Mouse (Mus musculus) embryo, embryonic 10.5 days (tissue): ENCODE measurements around the gene Cyp24a1.

Source experiments
- DNase-seq: peaks from one replicate; pipeline ENCODE4 v3.0.0-alpha.2; 2015; ENCODE audit warnings: low spot score

The Cyp24a1 gene

DNA sequence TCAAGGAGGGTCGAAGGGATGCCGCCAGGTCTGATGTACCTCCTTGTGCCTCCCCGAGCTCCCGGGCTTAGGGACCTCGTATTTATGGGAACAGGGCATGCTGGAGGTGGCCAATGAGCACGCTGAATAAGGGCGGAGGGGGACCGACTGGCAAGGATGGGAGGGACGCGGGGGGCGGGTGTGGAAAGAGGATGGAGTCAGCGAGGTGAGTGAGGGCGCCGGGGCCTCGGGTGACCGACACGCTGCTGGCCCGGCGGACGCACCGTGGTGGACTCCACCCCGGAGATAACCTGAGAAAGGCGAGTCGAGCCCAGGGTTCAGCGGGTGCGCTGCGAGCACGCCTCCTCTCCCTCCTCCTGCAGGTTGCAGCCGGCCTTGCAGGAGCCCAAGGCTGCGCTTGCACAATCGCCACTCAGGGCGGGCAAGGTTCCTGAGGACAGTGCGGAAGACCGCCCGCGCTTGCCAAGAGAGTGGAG is at the start of gene Cyp24a1:
Cyp24a1 (minus strand) TSS at position 55 of the 476 bp plus-strand sequence.
- DNase-seq = peak; percentile 76

DNA sequence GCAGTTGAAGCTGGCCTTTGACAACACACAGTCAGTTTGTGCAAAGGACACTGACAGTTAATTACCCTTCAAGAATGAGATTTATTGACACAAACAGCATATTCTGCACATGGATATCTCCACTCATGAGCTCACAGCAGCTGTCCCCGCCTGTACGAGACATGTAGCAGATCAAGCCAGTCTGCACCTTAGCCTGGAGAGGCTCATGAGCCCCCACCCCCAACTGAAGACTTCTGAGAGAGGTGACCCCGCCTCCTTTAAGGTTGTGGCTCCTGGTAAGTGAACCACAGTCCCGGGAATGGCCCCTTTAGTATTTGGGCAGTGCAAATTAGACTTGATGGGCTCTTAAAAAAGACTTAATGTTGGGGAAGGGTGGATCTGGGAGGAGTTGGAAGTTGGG is 48.8 kb upstream of the Cyp24a1 start:
- DNase-seq = no peak

DNA sequence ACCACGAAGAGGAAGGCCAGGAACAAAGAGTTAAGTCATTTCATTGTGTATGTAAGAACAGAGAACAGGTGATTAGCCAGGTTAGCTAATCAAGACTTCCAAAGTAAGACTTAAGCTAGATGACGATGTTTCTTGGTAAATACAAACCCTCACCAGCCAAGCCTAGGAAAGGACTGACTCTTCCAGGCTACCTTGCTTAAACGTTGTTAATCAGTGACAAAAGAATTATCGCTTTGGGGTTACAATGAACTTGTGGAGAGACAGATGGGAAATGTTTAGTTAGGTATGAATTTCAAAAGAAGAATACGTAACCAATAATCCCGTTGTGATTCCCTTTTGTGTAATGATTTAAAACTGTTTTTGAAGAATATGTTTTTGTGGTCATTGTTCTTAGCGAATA is 48.0 kb upstream of the Cyp24a1 start:
- DNase-seq = no peak

GRCm38 (mm10) chr2:170544159-170544558 is 47.2 kb upstream of the Cyp24a1 start:
- DNase-seq = no peak

DNA sequence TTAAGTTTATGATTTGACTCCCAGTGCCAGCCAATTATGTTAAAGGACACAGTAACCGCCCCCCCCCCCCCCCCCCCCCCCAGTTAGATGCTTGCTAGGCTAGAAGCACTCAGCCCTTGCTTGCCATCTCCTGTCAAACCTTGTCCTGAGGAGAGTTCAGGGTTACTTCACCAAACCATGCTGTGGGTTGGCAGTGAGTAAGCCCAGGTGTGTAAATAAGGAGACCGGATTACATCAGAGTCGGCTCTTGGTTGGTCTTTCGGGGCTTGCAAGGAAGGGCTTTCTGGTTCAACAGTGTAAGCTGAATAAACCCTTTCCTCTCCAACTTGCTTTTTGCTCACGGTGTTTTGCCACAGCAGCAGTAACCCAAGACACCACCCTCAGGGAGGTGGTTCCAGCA is 46.7 kb upstream of the Cyp24a1 start:
- DNase-seq = no peak

- no peak for DNase-seq
Measured at GRCm38 (mm10) chr2:170539211-170539610, 42.3 kb upstream of the Cyp24a1 start.

- no peak for DNase-seq
Measured at GRCm38 (mm10) chr2:170535841-170536240, 38.9 kb upstream of the Cyp24a1 start.

GRCm38 (mm10) chr2:170534803-170535174 is 37.8 kb upstream of the Cyp24a1 start:
- DNase-seq = no peak

DNA sequence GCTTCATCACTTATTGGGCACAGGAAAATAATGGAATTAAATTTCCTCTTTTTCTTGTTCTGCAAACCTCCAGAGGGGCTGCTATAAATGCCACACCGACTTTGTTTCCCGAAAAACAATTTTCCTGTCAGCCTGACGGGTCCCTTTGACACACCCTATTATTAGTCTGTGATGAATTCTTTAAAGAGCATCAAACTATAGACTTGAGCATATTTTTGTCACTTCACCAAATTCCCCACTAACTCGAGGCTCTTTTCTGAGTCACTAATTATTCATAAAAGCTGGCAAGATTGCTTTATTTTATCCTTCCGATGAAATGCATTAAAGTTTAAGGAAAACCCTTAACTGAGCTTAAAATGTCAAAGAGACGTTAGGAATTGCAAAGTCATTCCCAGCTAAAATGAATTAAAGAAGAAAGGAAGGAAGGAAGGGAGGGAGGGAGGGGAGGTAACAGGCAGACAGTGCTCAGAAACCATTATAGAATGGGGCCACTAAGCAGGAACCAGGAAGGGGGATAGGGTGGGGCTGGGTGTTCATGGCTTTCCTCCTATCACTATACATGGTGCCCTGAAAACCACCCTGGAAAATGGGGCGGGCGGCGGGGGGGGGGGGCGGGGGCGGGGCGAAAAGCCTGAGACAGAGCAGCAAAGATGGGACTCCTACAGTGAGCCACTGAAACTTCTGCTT is 37.3 kb upstream of the Cyp24a1 start:
- no peak for DNase-seq

DNA sequence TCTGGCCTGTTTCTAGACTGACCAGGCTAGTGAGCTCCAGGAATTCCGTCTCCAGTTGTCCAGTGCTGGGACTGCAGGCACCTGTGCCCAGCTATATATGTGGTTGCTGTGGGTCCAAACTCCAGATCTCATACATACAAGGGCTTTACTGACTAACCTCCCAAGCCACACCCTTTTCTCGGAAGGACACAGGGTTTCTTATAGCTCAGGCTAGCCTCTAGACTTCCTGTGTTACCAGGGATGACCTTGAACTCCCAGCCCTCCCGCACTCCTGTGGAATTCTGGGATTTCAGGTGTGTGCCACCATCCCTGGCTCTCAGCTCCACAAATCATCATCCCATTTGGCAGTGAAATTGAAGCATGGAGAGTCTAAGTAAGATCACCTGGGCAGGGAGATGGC is 33.3 kb upstream of the Cyp24a1 start:
- no peak for DNase-seq

- no peak for DNase-seq
Measured at GRCm38 (mm10) chr2:170529766-170530165, 32.8 kb upstream of the Cyp24a1 start.

DNA sequence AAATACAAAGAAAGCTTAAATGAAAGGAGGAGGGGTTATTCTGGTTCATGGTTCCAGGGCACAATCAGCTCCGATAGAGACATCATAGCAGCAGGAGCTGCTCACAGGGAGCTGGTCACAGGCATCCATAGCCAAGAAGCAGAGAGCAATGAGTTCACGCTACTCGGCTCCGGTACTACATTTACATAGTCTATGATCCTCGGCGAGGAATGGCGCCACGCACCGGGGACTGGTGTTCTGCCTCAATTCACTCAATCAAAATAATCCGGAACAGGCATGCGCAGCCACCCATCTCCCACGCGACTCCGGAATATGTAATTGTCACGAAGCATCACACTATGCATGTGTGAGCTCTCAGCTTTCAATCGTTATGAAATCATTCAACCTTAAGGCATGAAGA is 31.1 kb upstream of the Cyp24a1 start:
- no peak for DNase-seq

DNA sequence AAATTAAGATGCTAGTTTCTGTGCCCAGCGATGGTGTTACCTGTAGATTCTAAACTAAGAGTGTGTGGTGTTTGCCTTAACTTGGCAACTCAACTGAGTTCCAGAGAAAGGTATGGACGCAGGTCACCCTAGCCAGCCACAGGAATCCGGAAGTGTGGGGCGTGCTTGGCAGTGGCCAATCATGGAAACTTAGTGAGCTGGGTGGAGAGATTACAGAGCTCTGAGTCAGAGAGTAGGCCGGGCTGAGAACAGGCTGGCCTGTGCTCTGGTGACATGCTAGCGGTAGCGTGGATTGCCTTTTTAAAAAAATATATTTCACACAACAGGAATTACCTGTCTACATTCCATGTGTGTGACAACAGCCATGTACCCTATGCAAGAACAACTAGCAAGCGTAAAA is 29.6 kb upstream of the Cyp24a1 start:
- DNase-seq = no peak

GRCm38 (mm10) chr2:170520321-170520971 is 23.5 kb upstream of the Cyp24a1 start:
- DNase-seq = peak; percentile 89

DNA sequence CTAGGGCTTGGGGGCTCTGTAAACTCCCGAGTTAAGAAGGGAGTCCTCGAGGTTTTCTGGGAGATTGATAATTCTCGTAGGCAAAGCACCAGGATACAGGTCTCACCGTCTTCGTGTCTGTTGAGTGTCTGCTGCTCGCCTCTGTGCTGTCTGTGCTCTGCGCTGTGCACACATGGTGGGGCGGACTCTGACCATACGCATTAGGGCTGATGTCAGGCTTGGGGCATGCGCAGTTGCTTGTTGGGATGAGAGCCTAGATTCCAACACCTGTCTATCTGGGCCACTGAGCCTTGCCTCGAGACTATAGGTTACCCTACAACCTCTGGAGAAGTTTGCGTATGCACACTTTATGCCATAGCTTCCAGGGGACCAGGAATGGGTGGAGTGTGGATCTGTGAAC is 16.8 kb upstream of the Cyp24a1 start:
- DNase-seq = no peak

- DNase-seq = peak; percentile 93
Measured at GRCm38 (mm10) chr2:170511073-170511891, 14.3 kb upstream of the Cyp24a1 start.

- DNase-seq = peak; percentile 97
Measured at GRCm38 (mm10) chr2:170508821-170509220, 11.9 kb upstream of the Cyp24a1 start.

DNA sequence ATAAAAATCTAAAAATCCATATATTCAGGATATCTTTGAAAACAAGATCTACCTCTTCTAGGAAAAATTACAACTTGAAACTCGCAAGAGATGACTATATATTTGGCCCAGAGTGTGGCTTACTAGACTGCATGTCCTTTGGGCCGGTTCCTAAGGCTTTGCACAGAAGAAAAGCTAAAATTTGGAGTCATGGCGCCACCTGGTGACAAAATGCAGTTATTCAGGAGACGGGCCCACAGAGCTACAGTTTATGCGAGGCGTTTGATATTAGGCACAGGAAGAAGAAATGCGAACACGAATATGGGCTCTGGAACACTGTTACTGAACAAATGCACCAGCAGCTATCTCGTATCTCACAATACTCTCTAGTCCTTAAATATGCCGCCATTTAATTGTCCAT is 10.8 kb upstream of the Cyp24a1 start:
- peak; percentile 93 for DNase-seq

DNA sequence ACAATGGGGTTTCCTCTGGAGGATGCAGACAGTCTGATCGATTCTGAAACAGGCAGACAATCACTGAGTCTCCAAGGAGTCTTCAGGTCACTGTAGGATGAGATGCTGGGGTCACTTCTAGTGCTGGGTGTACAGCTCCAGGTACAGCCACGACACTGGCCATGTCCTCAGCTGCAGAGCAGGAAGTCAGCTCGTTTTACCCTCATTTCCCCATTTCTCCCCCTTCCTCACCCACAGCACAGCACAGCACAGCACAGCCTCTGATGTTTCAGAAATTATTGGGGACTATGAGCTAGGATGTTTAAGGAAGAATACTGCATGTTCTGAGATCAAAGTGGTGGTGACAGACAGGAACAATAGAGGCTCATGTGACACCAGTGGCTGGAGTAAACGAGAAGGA is 7.0 kb upstream of the Cyp24a1 start:
- no peak for DNase-seq

GRCm38 (mm10) chr2:170503343-170503742 is 6.4 kb upstream of the Cyp24a1 start:
- no peak for DNase-seq

DNA sequence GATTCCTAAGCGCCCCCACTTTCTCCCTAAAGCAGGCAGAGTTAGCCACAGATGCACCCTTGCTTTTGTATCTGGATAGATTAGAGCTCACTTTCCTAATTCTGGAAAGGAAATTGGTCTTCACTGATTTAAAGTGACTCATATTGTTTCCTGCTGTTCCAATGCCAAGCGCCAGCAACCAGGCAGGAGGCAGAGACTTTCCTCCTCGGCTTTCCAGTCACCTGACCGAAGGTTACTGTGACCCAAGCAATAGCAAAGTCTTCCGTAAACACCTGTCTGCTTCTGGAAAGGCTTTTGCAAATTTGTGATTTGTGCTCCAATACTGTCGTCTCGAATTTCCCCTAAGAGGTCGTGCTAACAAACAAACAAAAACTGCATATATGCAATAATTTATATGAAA is 1.1 kb upstream of the Cyp24a1 start:
- no peak for DNase-seq

- peak; percentile 68 for DNase-seq
Measured at GRCm38 (mm10) chr2:170496154-170496930, 603 bp downstream of the Cyp24a1 start, which contains the start of gene Pfdn4. TSS of gene Pfdn4 (plus strand) at chr2:170496428.
